Mouse (Mus musculus) liver, embryonic 13.5 days (tissue): ENCODE data around the gene Mapk7. TPM values are rescaled to one million over a fixed set of nuclear protein-coding genes. Genes with fewer than 3 reads are reported as not detected.

ENCODE experiments used
- ATAC-seq: fragments of 200-750 bp; cut with Nextera tagmentation; 2 replicates; pipeline ENCODE4 v1.8.0; 2017; ENCODE audit warnings: low read depth, mild to moderate bottlenecking, moderate number of reproducible peaks, moderate library complexity
- DNase-seq: peaks from one replicate; pipeline ENCODE4 v3.0.0; 2022
- H3K27ac ChIP-seq: fragments of 300-500 bp; sonication (generic); 2 replicates; pipeline ENCODE4 v1.5.1; 2015; ENCODE audit warnings: moderate library complexity, mild to moderate bottlenecking, inconsistent platforms
- H3K27me3 ChIP-seq: fragments of 300-500 bp; sonication (generic); 2 replicates; pipeline ENCODE4 v1.6.1; 2015; ENCODE audit warnings: mild to moderate bottlenecking, inconsistent platforms
- H3K36me3 ChIP-seq: fragments of 300-500 bp; sonication (generic); 2 replicates; pipeline ENCODE4 v1.6.1; 2015; ENCODE audit warnings: mild to moderate bottlenecking, inconsistent platforms
- H3K4me1 ChIP-seq: fragments of 300-500 bp; sonication (generic); replicated peaks from 2 replicates; pipeline ENCODE4 v1.6.1; 2015; ENCODE audit warnings: inconsistent platforms
- H3K4me2 ChIP-seq: fragments of 300-500 bp; sonication (generic); 2 replicates; pipeline ENCODE4 v1.6.1; 2015; ENCODE audit warnings: inconsistent platforms, mild to moderate bottlenecking, moderate library complexity
- H3K4me3 ChIP-seq: fragments of 300-500 bp; sonication (generic); replicated peaks from 2 replicates; pipeline ENCODE4 v1.5.1; 2015; ENCODE audit warnings: mild to moderate bottlenecking, inconsistent platforms
- H3K9ac ChIP-seq: fragments of 300-500 bp; sonication (generic); 2 replicates; pipeline ENCODE4 v1.6.1; 2015; ENCODE audit warnings: mild to moderate bottlenecking, inconsistent platforms
- H3K9me3 ChIP-seq: fragments of 300-500 bp; sonication (generic); replicated peaks from 2 replicates; pipeline ENCODE4 v1.6.1; 2016; ENCODE audit warnings: inconsistent platforms
- WGBS: fragments of 180-500 bp; shearing (Covaris S2); methylation state at CpG from one replicate; pipeline ENCODE4 v1.1.7; 2015; ENCODE audit not compliant: insufficient replicate concordance; 5-methylcytosine and 5-hydroxymethylcytosine counted together
- polyA plus RNA-seq: library from polyadenylated mRNA; unstranded; fragments of >200 nt; fragmentation: Nextera tagmentation; extraction: Ambion mirVana; gene quantifications from 2 replicates; pipeline ENCODE4 v1.2.1, GENCODE M21; 2015

Gene Mapk7
- polyA plus RNA-seq: 7.2 and 8.8 TPM in 2 replicates

DNA sequence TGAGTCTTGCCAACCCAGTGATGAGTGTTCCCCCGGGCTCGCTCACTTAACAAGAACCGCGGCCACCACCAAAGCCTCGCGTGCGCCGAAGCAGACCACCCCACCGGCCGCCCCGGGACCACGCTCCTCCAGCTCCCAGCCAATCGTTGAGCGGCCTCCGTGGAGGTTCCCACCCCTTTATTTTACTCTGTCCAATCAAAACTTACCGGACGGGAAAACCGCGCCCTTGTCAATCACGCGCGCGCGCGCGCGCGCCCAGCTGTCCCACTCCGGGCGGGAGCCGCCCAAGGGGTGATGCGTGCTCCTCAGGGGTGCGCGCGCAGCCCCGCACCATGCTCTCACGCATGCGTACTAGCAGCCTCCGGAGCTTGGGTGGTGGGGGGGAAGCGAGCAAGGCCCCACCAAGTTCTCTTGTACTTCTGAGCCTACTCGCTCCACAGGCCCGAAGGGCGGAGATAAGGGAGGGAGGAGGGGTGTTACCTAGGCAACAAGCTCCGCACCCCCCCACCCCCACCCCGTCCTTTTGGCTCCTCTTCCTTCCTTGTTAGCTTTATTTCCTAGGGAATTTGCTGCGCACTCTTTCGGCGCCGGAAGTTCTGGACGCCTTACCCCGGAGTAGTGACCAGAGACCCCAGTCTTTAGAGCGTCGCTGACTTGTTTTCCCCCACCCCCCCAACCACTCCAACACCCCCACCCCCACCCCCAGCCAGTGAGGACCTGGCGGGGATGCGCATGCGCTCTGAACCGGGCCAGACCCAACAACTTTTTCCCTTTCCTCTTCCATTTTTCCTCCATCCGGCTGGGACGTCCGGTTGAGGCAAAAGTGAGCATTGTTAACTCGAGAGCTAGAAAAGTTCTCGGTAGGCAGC is at the start of gene Mapk7:
Gene Mapk7 (minus strand): TSS at position 278 of the 869 bp plus-strand sequence.
- no peaks in the 10 kb centered on the region for H3K27me3 ChIP-seq
- WGBS: under 1% methylated on average over 62 of the region's 62 CpGs
- H3K4me3 ChIP-seq: peak within 1 kb of the TSS; percentile 87
- DNase-seq (peak; percentile 92), ATAC-seq (peak; percentile 93)
- peak within 1 kb of the TSS; percentile 80 for H3K9ac ChIP-seq
- H3K36me3 ChIP-seq: peaks cover 27% of the 10 kb centered on the region
- peaks cover 29% of the 10 kb centered on the region for H3K4me1 ChIP-seq
- peak within 1 kb of the TSS; percentile 92 for H3K4me2 ChIP-seq
- no peaks in the 10 kb centered on the region for H3K9me3 ChIP-seq
- H3K27ac ChIP-seq: peak within 1 kb of the TSS; percentile 65

DNA sequence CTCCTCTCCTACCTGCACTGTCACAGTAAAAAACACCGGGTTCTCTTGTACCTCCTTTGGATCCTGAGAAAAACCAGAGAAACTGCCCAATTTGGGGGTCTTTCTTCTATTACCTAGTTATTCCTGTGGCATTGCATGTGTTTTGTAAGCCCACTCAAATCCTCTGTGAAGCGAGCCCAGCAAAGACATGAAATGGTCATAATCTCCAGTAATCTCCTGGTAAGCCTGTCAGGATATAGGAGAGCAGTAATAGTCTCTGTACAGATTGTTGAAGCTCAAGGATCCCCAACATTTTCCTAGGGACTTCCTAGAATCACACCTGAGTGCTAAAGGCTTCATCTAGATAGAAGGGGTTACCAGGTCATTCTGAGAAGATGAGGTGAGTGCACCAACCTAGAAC is 46.9 kb upstream of the Mapk7 start:
- Histone ChIP-seq H3K9me3 (no peaks in the 10 kb centered on the region), H3K27ac (no peak overlapping the region), H3K4me3 (no peak overlapping the region), H3K9ac (no peak overlapping the region), H3K36me3 (peaks cover 10% of the 10 kb centered on the region; the same call in 1 of the 2 replicates), H3K4me2 (no peak overlapping the region), H3K27me3 (no peaks in the 10 kb centered on the region), H3K4me1 (no peaks in the 10 kb centered on the region; the same call in 1 of the 2 replicates)
- 66% methylated on average over 2 of the region's 2 CpGs for WGBS
- ATAC-seq (no peak), DNase-seq (no peak)

DNA sequence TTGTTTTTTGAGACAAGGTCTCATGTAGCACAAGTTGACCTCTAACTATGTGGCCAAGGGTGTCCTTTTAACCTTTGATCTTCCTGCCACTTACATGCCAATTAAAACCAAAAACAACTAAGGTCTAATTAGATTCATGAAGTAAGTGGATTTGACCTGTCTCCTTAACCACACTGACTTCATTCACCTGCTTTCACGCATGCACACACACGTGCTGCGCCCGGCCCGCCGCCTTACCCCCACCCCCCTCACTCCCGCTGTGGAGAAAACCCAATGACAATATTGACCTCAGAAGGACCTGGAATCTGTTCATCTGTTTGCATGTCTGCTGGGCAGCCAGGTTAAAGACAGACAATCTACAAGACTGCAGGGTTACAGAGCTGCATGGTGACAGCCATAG is 46.4 kb upstream of the Mapk7 start:
- H3K9ac ChIP-seq: no peak overlapping the region
- no peak overlapping the region for H3K4me3 ChIP-seq
- H3K4me1 ChIP-seq: no peaks in the 10 kb centered on the region; the same call in 1 of the 2 replicates
- DNase-seq (no peak), ATAC-seq (no peak)
- no peaks in the 10 kb centered on the region for H3K9me3 ChIP-seq
- H3K27me3 ChIP-seq: no peaks in the 10 kb centered on the region
- H3K36me3 ChIP-seq: peaks cover 5% of the 10 kb centered on the region; the same call in 1 of the 2 replicates
- H3K27ac ChIP-seq: no peak overlapping the region
- WGBS: 77% methylated on average over 7 of the region's 7 CpGs
- no peak overlapping the region for H3K4me2 ChIP-seq

DNA sequence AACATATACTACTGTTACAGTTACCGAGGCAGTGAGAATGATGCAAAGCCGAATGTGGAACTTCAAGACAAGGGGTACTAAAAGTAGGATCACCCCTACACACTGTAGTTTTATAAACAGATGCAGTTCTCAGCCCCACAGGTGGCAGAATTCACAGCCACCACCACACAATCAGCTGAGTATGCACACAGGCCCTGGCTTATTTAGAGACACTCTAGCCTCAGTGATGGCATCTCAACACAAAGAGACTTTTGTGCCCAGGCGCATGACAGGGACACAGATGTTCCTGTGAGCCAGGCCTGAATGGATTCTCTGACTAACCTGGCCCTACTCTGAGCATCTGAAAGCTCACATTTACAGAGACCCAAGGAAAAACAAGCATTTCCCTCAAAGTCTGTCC is 43.2 kb upstream of the Mapk7 start:
- Histone ChIP-seq H3K4me1 (no peaks in the 10 kb centered on the region; the same call in 1 of the 2 replicates), H3K4me3 (no peak overlapping the region), H3K9ac (no peak overlapping the region), H3K36me3 (no peaks in the 10 kb centered on the region), H3K4me2 (no peak overlapping the region), H3K27ac (no peak overlapping the region), H3K27me3 (0 out of 2 replicates have a peak, but pooled peaks cover 2% of the 10 kb centered on the region), H3K9me3 (no peaks in the 10 kb centered on the region)
- WGBS: 74% methylated on average over 3 of the region's 3 CpGs
- ATAC-seq (no peak), DNase-seq (no peak)

DNA sequence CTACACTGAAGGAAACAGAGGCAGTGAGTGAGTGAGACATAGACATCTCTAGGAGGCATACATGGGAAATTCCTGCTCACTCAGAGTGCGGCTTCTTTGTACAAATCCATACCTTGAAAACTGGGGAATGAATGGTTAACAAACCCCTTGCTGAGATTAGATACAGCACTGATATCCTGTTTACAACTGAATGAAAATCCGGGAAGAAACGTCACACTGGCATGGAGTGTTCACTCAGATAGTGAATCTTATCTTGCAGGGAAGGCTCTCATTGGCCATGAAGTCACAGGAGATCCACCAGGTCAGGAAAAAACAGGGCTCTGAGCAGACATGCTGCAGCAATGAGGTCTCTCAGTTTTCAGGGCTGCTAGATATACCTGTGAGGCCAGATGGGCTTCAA is 42.7 kb upstream of the Mapk7 start:
- no peaks in the 10 kb centered on the region for H3K9me3 ChIP-seq
- no peaks in the 10 kb centered on the region; the same call in 1 of the 2 replicates for H3K4me1 ChIP-seq
- no peak for DNase-seq
- H3K4me3 ChIP-seq: no peak overlapping the region
- 0 out of 2 replicates have a peak, but pooled peaks cover 2% of the 10 kb centered on the region for H3K27me3 ChIP-seq
- H3K27ac ChIP-seq: no peak overlapping the region
- no peaks in the 10 kb centered on the region for H3K36me3 ChIP-seq
- no peak for ATAC-seq
- WGBS: 31% methylated on average over 3 of the region's 3 CpGs
- H3K9ac ChIP-seq: no peak overlapping the region
- no peak overlapping the region for H3K4me2 ChIP-seq

DNA sequence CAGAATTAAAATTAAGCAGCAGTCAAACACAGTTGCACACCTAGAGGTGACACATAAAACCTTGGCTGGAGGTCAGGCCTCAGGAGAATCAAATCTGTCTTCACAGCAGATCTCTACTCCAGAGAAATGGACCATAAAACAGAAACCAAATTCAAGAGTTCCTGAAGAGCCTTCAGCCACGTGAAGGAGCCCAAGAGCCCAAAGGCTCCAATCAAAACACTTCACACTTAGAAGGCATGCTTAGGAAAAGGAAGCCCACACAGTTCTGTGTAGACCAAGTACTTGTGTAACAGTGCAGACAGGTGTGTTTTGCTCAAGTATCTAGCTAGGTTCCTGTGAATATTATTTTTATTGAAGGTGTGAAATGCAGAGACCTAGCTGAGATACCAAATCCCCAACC is 41.3 kb upstream of the Mapk7 start:
- Histone ChIP-seq H3K4me1 (no peaks in the 10 kb centered on the region; the same call in 1 of the 2 replicates), H3K4me2 (no peak overlapping the region), H3K27me3 (0 out of 2 replicates have a peak, but pooled peaks cover 2% of the 10 kb centered on the region), H3K9me3 (no peaks in the 10 kb centered on the region), H3K4me3 (no peak overlapping the region), H3K36me3 (no peaks in the 10 kb centered on the region), H3K9ac (no peak overlapping the region), H3K27ac (no peak overlapping the region)
- ATAC-seq: no peak
- 27% methylated on average over 1 of the region's 1 CpGs for WGBS
- DNase-seq: no peak

DNA sequence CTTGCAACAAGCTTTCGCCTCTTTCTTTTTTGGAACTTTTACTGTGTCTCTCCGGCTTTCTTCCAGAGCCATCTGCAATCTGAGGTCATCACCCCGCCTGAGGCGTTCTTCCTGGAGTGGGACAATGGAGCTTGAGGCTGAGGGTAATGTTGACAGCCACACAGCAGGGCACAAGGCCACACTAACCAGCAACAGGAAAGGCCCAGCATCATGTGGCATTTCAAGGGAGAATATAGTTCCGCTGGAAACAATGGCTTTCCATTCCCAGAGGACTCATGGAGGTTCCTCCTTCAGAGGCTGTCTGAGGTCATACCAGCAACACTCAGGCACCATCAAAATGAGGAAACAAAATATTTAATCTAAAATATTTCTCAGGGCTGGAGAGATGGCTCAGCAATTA is 39.4 kb upstream of the Mapk7 start:
- Histone ChIP-seq H3K27ac (no peak overlapping the region), H3K9me3 (no peaks in the 10 kb centered on the region), H3K36me3 (no peaks in the 10 kb centered on the region), H3K4me2 (no peak overlapping the region), H3K9ac (no peak overlapping the region), H3K4me1 (no peaks in the 10 kb centered on the region), H3K4me3 (no peak overlapping the region), H3K27me3 (0 out of 2 replicates have a peak, but pooled peaks cover 2% of the 10 kb centered on the region)
- ATAC-seq: no peak
- 48% methylated on average over 5 of the region's 5 CpGs for WGBS
- no peak for DNase-seq

DNA sequence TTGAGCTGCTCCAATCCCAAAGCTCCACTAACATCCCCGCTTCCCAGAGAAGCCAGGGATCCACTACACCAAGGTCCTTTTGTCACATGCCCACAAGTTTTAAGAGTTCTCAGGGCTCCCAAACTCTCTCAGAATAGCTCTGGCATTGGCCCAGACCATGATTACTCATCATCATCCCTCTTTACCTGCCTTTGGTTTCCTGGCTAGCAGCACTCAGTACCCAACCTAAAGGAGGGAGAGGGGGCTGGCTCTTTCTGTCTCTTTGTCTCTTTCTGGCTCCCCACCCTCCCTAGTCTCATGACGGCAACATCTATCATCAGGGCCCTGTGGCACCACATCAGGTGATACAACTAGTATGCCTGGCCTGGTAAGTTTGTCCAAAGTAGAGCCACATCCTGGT is 38.6 kb upstream of the Mapk7 start:
- Histone ChIP-seq H3K36me3 (no peaks in the 10 kb centered on the region), H3K9ac (no peak overlapping the region), H3K27me3 (0 out of 2 replicates have a peak, but pooled peaks cover 2% of the 10 kb centered on the region), H3K4me1 (no peaks in the 10 kb centered on the region), H3K4me3 (no peak overlapping the region), H3K9me3 (no peaks in the 10 kb centered on the region), H3K27ac (no peak overlapping the region), H3K4me2 (no peak overlapping the region)
- 61% methylated on average over 2 of the region's 2 CpGs for WGBS
- ATAC-seq: no peak
- no peak for DNase-seq

DNA sequence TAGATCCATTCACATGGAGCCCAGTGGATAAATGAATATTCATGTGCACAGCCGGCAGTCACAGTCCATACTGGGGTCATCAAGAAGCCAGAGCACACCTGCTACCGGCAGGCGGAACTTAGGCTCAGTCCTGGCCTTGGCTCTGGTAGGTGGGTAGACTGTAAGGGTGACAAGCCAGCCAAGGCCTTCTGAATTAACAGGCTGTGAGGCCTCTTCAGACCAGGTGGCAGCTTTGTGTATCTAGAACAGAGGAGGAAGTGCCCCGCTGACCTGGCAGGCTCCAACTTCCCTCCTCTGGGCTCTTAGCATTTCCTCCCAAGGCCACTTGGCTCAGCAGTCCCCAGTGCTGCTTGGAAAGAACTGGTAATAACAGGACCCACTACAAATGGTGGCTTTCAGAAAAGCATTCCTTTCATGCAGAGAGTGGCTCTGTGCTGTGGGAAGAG is 35.1 kb upstream of the Mapk7 start:
- H3K4me3 ChIP-seq: no peak overlapping the region
- 46% methylated on average over 4 of the region's 4 CpGs for WGBS
- H3K27me3 ChIP-seq: no peaks in the 10 kb centered on the region
- H3K4me2 ChIP-seq: no peak overlapping the region
- DNase-seq (no peak), ATAC-seq (no peak)
- no peaks in the 10 kb centered on the region for H3K9me3 ChIP-seq
- H3K4me1 ChIP-seq: no peaks in the 10 kb centered on the region
- no peak overlapping the region for H3K27ac ChIP-seq
- H3K36me3 ChIP-seq: no peaks in the 10 kb centered on the region
- no peak overlapping the region for H3K9ac ChIP-seq

DNA sequence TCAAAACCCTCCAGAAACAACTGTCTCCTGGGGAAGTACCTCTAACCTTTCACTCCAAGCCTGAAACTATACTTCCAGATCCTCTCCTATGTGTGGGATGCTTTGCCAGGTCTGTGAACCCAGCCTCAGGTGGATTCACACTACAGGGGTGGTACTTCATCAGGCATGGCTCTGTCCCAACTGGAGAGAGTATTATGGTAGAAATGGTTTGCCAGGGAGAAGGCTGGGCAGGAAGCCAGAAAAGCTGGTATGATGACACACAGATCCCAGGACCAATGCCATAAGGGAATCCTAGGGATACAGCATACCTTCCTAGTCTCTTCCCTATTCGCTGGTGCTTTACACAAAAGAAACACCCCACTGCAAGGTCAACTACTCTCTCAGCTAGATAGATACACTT is 32.7 kb upstream of the Mapk7 start:
- Histone ChIP-seq H3K4me2 (no peak overlapping the region), H3K9ac (no peak overlapping the region), H3K4me3 (no peak overlapping the region), H3K27me3 (no peaks in the 10 kb centered on the region), H3K4me1 (no peaks in the 10 kb centered on the region), H3K9me3 (no peaks in the 10 kb centered on the region), H3K36me3 (no peaks in the 10 kb centered on the region), H3K27ac (no peak overlapping the region)
- WGBS: 57% methylated on average over 1 of the region's 1 CpGs
- no peak for DNase-seq
- ATAC-seq: no peak

DNA sequence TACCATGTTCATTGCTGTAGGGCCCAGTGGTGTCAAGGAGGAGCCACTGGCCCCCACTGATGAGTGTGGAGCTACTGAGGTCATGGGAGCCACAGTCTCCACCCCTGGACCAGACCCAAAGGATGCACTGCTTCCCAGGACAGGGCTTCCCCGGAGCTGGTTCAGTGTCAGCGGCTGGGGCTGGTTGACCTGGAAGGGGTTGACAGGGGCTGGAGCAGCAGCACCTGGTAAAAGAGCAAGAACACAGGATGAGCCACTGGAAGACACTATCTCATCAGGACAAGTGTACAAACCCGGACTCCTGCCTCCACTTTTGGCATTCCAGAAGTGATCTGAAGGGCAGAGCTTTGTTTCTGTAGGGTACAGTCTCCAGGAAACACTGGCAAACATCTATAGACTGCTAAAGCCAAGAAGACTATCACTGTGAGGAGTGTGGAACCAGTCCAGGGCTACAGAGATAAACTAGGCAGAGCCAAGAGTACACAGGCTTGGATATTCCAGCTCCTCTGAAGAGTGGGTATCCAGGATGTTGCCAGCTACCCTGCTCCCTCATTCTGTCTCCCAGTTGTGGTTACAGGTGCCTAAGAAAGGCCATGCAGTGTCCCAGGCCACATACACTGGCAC is 25.4 kb upstream of the Mapk7 start:
- H3K27me3 ChIP-seq: no peaks in the 10 kb centered on the region
- no peak overlapping the region for H3K4me3 ChIP-seq
- WGBS: 66% methylated on average over 3 of the region's 3 CpGs
- no peak for ATAC-seq
- H3K27ac ChIP-seq: no peak overlapping the region
- peaks cover 9% of the 10 kb centered on the region; the same call in 1 of the 2 replicates for H3K36me3 ChIP-seq
- DNase-seq: no peak
- no peaks in the 10 kb centered on the region for H3K4me1 ChIP-seq
- H3K9me3 ChIP-seq: no peaks in the 10 kb centered on the region
- no peak overlapping the region for H3K4me2 ChIP-seq
- no peak overlapping the region for H3K9ac ChIP-seq
